Mouse (Mus musculus): ENCODE measurements around the gene Ganab. TPM values are rescaled to one million over a fixed set of nuclear protein-coding genes. Genes with fewer than 3 reads are reported as not detected.
A peak's percentile ranks its signal among the peaks of the same experiment; 100 is the strongest.
"Not testable (repeated sequence)": the region's sequence is repeated elsewhere in the genome, so short reads cannot be mapped to it uniquely, and the experiment has no call there.

The Ganab gene
- 71.0 and 83.0 TPM in 2 replicates for total RNA-seq (2015; ENCODE audit: low replicate concordance)
- total RNA-seq (2017; ENCODE audit: low replicate concordance), result 31.9 and 43.0 TPM in 2 replicates

GRCm38 (mm10) chr19:8897865-8898495 lies at the start of gene Ganab:
Gene Ganab (plus strand): TSS chr19:8898071.
- ATAC-seq (replicated peaks; ENCODE audit: low FRiP score, poor library complexity, severe bottlenecking), result peak; percentile 97

- no peak for ATAC-seq (replicated peaks; ENCODE audit: low FRiP score, poor library complexity, severe bottlenecking)
Observed at GRCm38 (mm10) chr19:8848356-8848755, 49.5 kb upstream of the Ganab start.

DNA sequence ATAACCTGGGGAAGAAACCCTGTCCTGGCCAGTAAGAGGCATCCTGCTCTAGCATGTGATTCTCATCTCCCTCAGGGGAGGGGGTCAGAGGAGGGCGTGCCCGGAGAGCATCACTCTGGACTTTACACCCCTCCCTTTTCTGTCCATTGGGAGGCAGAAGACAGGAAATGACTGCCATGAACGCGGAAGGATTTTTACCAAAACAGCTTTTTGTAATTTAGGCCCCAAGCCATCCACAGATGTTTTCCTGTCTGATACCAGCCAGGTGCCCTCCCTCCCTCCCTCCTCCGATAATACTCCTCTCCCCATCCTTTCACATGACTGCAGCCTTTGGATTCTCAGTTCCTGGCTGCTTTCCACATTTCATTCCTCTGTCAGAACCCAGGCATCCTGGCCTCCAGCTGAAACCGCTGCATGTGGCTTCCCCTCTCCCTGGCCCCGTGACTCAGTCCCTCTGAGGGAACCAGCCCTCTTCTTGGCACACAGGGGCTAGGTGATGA lies 47.4 kb upstream of the Ganab start, which contains the start of gene Lrrn4cl:
Gene Lrrn4cl (plus strand): TSS at position 367 of the 500 bp plus-strand sequence.
- ATAC-seq (replicated peaks; ENCODE audit: low FRiP score, poor library complexity, severe bottlenecking), result no peak

DNA sequence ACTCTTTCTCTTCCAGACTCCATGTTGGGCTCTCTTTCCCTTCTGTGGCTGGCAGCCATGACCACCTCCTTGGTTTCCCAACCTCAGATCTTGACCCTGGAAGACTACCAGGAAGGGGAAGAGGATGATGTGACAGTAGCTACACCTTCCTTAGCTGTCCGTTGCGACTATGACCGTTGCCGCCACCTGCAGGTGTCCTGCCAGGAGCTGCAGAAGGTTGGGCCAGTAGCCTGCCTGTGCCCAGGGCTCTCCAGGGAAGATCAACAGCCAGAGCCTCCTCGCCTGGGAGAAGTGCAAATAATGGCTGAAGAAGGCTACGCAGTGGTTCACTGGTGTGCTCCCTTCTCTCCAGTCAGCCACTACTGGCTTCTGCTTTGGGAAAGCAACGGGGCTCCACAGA lies 46.2 kb upstream of the Ganab start:
- no peak for ATAC-seq (replicated peaks; ENCODE audit: low FRiP score, poor library complexity, severe bottlenecking)

- ATAC-seq (replicated peaks; ENCODE audit: low FRiP score, poor library complexity, severe bottlenecking), result no peak
Observed at GRCm38 (mm10) chr19:8852236-8852928, 45.5 kb upstream of the Ganab start.

- no peak for ATAC-seq (replicated peaks; ENCODE audit: low FRiP score, poor library complexity, severe bottlenecking)
Observed at GRCm38 (mm10) chr19:8853117-8853516, 44.8 kb upstream of the Ganab start.

- peak; percentile 81 for ATAC-seq (replicated peaks; ENCODE audit: low FRiP score, poor library complexity, severe bottlenecking)
Observed at GRCm38 (mm10) chr19:8857689-8858088, 40.2 kb upstream of the Ganab start.

- ATAC-seq (replicated peaks; ENCODE audit: low FRiP score, poor library complexity, severe bottlenecking), result no peak
Observed at GRCm38 (mm10) chr19:8859018-8859417, 38.9 kb upstream of the Ganab start.

DNA sequence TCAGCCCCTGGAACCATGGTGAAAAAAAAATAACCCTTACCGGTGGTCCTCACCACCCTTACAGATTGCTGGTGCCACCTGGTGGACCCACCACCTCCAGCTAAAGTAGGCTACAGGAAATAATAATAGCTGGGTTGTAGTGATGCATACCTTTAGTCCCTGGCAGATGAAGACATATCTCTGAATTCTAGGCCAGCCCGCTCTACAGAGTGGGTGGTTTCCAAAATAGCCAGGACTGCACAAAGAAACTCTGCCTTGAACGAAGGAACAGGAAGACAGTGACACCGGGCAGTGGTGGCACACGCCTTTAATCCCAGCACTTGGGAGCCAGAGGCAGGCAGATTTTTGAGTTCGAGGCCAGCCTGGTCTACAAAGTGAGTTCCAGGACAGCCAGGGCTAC lies 33.6 kb upstream of the Ganab start:
- no peak for ATAC-seq (replicated peaks; ENCODE audit: low FRiP score, poor library complexity, severe bottlenecking)

GRCm38 (mm10) chr19:8870381-8870780 lies 27.5 kb upstream of the Ganab start:
- not testable (repeated sequence) for ATAC-seq (replicated peaks; ENCODE audit: low FRiP score, poor library complexity, severe bottlenecking)

GRCm38 (mm10) chr19:8870838-8871237 lies 27.0 kb upstream of the Ganab start:
- peak; percentile 28 for ATAC-seq (replicated peaks; ENCODE audit: low FRiP score, poor library complexity, severe bottlenecking)

GRCm38 (mm10) chr19:8871267-8872186 lies 26.3 kb upstream of the Ganab start, which contains the start of gene Ubxn1:
Gene Ubxn1 (plus strand): TSS chr19:8871496.
- peak; percentile 99 for ATAC-seq (replicated peaks; ENCODE audit: low FRiP score, poor library complexity, severe bottlenecking)

- ATAC-seq (replicated peaks; ENCODE audit: low FRiP score, poor library complexity, severe bottlenecking), result no peak
Observed at GRCm38 (mm10) chr19:8872266-8872840, 25.5 kb upstream of the Ganab start.

DNA sequence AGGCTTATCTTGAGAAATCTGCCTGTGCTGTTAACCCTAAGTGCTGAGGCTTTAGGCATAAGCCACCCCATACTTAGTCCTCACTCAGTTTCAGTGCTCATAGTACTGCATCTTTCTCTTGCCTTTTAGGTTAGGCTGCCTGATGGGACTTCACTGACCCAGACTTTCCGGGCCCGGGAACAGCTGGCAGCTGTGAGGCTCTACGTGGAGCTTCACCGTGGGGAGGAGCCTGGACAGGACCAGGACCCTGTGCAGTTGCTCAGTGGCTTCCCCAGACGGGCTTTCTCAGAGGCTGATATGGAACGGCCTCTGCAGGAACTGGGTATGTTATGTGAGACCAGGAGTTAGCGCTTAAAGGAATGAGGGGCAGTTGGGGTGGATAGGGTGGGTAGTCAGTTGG lies 22.8 kb upstream of the Ganab start:
- ATAC-seq (replicated peaks; ENCODE audit: low FRiP score, poor library complexity, severe bottlenecking), result no peak

GRCm38 (mm10) chr19:8880311-8881033 lies 17.4 kb upstream of the Ganab start, which contains the start of gene Uqcc3:
Gene Uqcc3 (minus strand): TSS chr19:8880923.
- peak; percentile 98 for ATAC-seq (replicated peaks; ENCODE audit: low FRiP score, poor library complexity, severe bottlenecking)

DNA sequence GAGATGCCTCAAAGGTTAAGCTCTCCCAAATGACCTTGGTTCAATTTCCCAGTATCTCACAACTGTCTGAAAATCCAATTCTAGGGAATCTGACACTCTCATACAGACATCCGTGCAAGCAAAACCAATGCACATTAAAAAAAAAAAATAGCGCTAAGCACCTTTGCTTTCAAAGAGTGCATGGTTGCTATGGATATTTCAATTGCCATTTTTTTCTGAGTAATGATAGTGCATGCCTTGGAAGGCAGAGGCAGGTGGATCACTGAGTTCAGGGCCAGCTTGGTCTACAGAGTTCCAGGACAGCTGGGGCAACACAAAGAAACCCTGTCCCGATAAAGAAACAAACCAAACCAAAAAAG lies 16.9 kb upstream of the Ganab start:
- no peak for ATAC-seq (replicated peaks; ENCODE audit: low FRiP score, poor library complexity, severe bottlenecking)

DNA sequence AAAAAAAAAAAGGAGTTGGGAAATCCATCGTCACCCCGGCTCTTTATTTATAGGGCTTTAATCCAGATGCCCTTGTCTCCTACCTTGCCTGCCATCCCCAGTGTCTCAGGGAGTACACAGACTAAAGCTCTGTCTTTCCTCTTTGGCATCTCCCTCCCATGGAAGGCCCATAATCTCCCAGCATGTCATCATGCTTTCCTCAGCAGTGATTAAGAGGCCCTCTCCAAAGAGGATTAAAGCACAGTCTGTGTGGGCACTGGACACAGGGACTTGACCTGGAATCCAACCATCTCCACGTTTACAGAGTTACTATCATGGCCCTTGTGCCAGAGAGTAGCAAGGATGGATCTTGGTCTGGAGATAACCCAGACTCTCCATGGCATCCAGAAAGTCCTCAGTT lies 14.3 kb upstream of the Ganab start, which contains the start of the genes Lbhd1 and Gm49403:
Gene Lbhd1 (plus strand): TSS at position 117 of the 400 bp plus-strand sequence.
Gene Gm49403 (plus strand): TSS at position 315 of the 400 bp plus-strand sequence.
- no peak for ATAC-seq (replicated peaks; ENCODE audit: low FRiP score, poor library complexity, severe bottlenecking)

GRCm38 (mm10) chr19:8886916-8887584 lies 10.8 kb upstream of the Ganab start:
- no peak for ATAC-seq (replicated peaks; ENCODE audit: low FRiP score, poor library complexity, severe bottlenecking)

Data from erythroid progenitor cell, adult 5-6 weeks (primary cell).